Comparison of ENCODE assay signal across 8 mouse cellular contexts in the genomic region with DNA sequence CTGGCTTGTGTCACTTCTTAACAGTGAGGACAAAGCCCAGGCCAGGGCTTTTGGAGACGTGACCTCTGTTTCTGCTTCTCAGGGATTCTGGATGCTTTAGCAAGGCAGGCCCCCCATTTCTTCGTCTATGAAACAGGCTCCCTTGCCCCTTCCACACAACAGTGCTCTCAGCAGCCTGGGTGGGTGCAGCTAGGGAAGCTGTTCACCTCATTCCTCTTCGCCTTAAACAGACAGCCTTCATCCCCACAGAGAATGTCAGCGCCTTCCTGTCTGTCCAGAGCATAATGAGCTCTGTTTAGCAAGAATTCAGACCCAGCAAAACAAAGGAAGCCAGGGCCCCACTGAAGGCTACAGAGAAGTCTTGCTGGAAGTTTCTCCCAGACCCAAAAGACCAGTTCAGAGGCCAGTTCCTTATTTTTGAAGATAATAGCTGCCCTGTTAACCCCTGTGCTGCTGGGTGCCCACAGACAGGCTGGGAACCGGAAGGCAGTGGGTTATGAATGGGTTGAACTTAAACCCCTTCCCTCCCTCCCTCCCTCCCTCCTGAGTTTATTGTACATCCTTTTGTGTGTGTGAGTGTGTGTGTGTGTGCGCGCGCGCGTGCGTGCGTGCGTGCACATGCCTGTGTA. TPM values are rescaled to one million over a fixed set of nuclear protein-coding genes. Genes with fewer than 3 reads are reported as not detected.
DNase-seq lines count a peak whose midpoint lies in the region; ATAC-seq lines count a peak whose summit lies in the region.

No protein-coding gene starts in this region.

- no peaks in the 10 kb centered on the region for H3K36me3 ChIP-seq in embryonic facial prominence, embryonic 15.5 days
- no peaks in the 10 kb centered on the region for H3K36me3 ChIP-seq in hindbrain, embryonic 13.5 days
- no peaks in the 10 kb centered on the region for H3K36me3 ChIP-seq in liver, embryonic 13.5 days
- H3K36me3 ChIP-seq in neural tube, embryonic 15.5 days, result no peaks in the 10 kb centered on the region

- H3K4me2 ChIP-seq in embryonic facial prominence, embryonic 15.5 days (replicated peaks), result no peak overlapping the region
- H3K4me2 ChIP-seq in hindbrain, embryonic 13.5 days, result no peak overlapping the region
- no peak overlapping the region for H3K4me2 ChIP-seq in liver, embryonic 13.5 days
- no peak overlapping the region for H3K4me2 ChIP-seq in neural tube, embryonic 15.5 days

- DNase-seq in layer of hippocampus, adult 9-11 months, result peak; percentile 34
- no peak for DNase-seq in layer of hippocampus, adult 8-10 months (ENCODE audit: low spot score in 2 of 2)
- DNase-seq in liver, embryonic 13.5 days, result peak; percentile 6
- DNase-seq in left cerebral cortex, postnatal 4 days, result no peak
- DNase-seq in layer of hippocampus, postnatal 36 days, result no peak

- no peaks in the 10 kb centered on the region for H3K9me3 ChIP-seq in embryonic facial prominence, embryonic 15.5 days (replicated peaks)
- no peaks in the 10 kb centered on the region for H3K9me3 ChIP-seq in hindbrain, embryonic 13.5 days
- no peaks in the 10 kb centered on the region for H3K9me3 ChIP-seq in liver, embryonic 13.5 days (replicated peaks)
- H3K9me3 ChIP-seq in neural tube, embryonic 15.5 days (replicated peaks), result no peaks in the 10 kb centered on the region

- 71% methylated on average over 13 of the region's 13 CpGs for WGBS in embryonic facial prominence, embryonic 15.5 days
- WGBS in hindbrain, embryonic 13.5 days, result 45% methylated on average over 13 of the region's 13 CpGs
- WGBS in liver, embryonic 13.5 days (ENCODE audit: insufficient replicate concordance), result 30% methylated on average over 13 of the region's 13 CpGs
- WGBS in neural tube, embryonic 15.5 days, result 56% methylated on average over 13 of the region's 13 CpGs

- H3K27ac ChIP-seq in embryonic facial prominence, embryonic 15.5 days (replicated peaks), result peak overlapping the region; percentile 95
- peak overlapping the region; percentile 81 for H3K27ac ChIP-seq in hindbrain, embryonic 13.5 days
- peak overlapping the region; percentile 87 for H3K27ac ChIP-seq in liver, embryonic 13.5 days
- H3K27ac ChIP-seq in neural tube, embryonic 15.5 days (replicated peaks), result peak overlapping the region; percentile 65

- H3K27me3 ChIP-seq in embryonic facial prominence, embryonic 15.5 days, result no peaks in the 10 kb centered on the region
- no peaks in the 10 kb centered on the region for H3K27me3 ChIP-seq in hindbrain, embryonic 13.5 days
- no peaks in the 10 kb centered on the region for H3K27me3 ChIP-seq in liver, embryonic 13.5 days
- no peaks in the 10 kb centered on the region for H3K27me3 ChIP-seq in neural tube, embryonic 15.5 days (replicated peaks)

- intact Hi-C loops in left cerebral cortex, postnatal 4 days (cut with DNase I), result no loop called here

- no peak overlapping the region for H3K4me3 ChIP-seq in embryonic facial prominence, embryonic 15.5 days (replicated peaks)
- no peak overlapping the region for H3K4me3 ChIP-seq in hindbrain, embryonic 13.5 days
- no peak overlapping the region for H3K4me3 ChIP-seq in liver, embryonic 13.5 days (replicated peaks)
- no peak overlapping the region for H3K4me3 ChIP-seq in neural tube, embryonic 15.5 days (replicated peaks)

- ATAC-seq in embryonic facial prominence, embryonic 15.5 days (ENCODE audit: insufficient number of reproducible peaks, low FRiP score, low TSS enrichment, low read depth), result no peak
- no peak for ATAC-seq in hindbrain, embryonic 13.5 days (ENCODE audit: low FRiP score)
- peak; percentile 61 for ATAC-seq in liver, embryonic 13.5 days (ENCODE audit: low read depth)
- ATAC-seq in neural tube, embryonic 15.5 days (ENCODE audit: low FRiP score), result no peak

- no peak overlapping the region for H3K9ac ChIP-seq in embryonic facial prominence, embryonic 15.5 days
- no peak overlapping the region for H3K9ac ChIP-seq in hindbrain, embryonic 13.5 days
- 0 out of 2 replicates have a peak overlapping the region, but pooled peaks have one; percentile 43 for H3K9ac ChIP-seq in liver, embryonic 13.5 days
- no peak overlapping the region for H3K9ac ChIP-seq in neural tube, embryonic 15.5 days (replicated peaks)

- peaks cover 45% of the 10 kb centered on the region for H3K4me1 ChIP-seq in embryonic facial prominence, embryonic 15.5 days
- H3K4me1 ChIP-seq in hindbrain, embryonic 13.5 days (replicated peaks), result peaks cover 39% of the 10 kb centered on the region
- H3K4me1 ChIP-seq in liver, embryonic 13.5 days (replicated peaks), result peaks cover 36% of the 10 kb centered on the region
- H3K4me1 ChIP-seq in neural tube, embryonic 15.5 days, result peaks cover 29% of the 10 kb centered on the region

RNA-seq across cellular contexts. Expression of gene Tex2, which starts 47.3 kb away (rescaled TPM):
- total RNA-seq in layer of hippocampus, adult 8-10 months (2022), result 100 to 1,000 TPM; 135 to 153 (median 142) TPM
- 11.7 and 11.9 TPM in 2 replicates for polyA plus RNA-seq in embryonic facial prominence, embryonic 15.5 days (2015; fragmentation: Nextera tagmentation; extraction: Ambion mirVana)
- 21.3 and 21.7 TPM in 2 replicates for polyA plus RNA-seq in hindbrain, embryonic 13.5 days (2015; fragmentation: Nextera tagmentation; extraction: Ambion mirVana)
- 7.5 and 9.8 TPM in 2 replicates for polyA plus RNA-seq in liver, embryonic 13.5 days (2015; fragmentation: Nextera tagmentation; extraction: Ambion mirVana)
- 31.6 and 35.1 TPM in 2 replicates for polyA plus RNA-seq in neural tube, embryonic 15.5 days (2015; fragmentation: Nextera tagmentation; extraction: Ambion mirVana)
- total RNA-seq in left cerebral cortex, postnatal 4 days (2021), result 10 to 100 TPM; 70.3 to 76.1 TPM
- total RNA-seq in layer of hippocampus, postnatal 36 days (2021), result 100 to 1,000 TPM; 135 to 146 TPM

Comparison
In these comparisons a context has a peak if more than half of its experiments do, and no peak if none do; other contexts are left out.
1. DNase-seq: peak in layer of hippocampus, adult 9-11 months (single experiment) and liver, embryonic 13.5 days (single experiment); none in layer of hippocampus, adult 8-10 months (0 of 2), left cerebral cortex, postnatal 4 days (single experiment) and layer of hippocampus, postnatal 36 days (0 of 2).
2. Peak in every context shown above with its lines, with median percentiles within 50 percentile points of each other: H3K27ac ChIP-seq.